Mouse (Mus musculus) mature B cell (primary cell): ENCODE data around the gene Trim52.
"Not testable (repeated sequence)": the region's sequence is repeated elsewhere in the genome, so short reads cannot be mapped to it uniquely, and the experiment has no call there.

ENCODE experiments used
- in situ Hi-C: fragments of 300-500 bp; cut with MboI; formaldehyde crosslinking; loops from 2 replicates; pipeline ENCODE4 v1.14.3; 2019

The Trim52 gene

GRCm38 (mm10) chr14:106105980-106106379 lies at the start of gene Trim52:
TSS of gene Trim52 (plus strand) at chr14:106106198.
- in situ Hi-C loops, result no loop called here

- in situ Hi-C loops, result no loop called here
These were observed 33.4 kb upstream of the Trim52 start for GRCm38 (mm10) chr14:106072608-106073007.

- in situ Hi-C loops, result no loop called here
These were observed 30.6 kb upstream of the Trim52 start for GRCm38 (mm10) chr14:106075181-106076064.

GRCm38 (mm10) chr14:106088480-106089037 lies 17.4 kb upstream of the Trim52 start:
- in situ Hi-C loops, result no loop called here

GRCm38 (mm10) chr14:106096816-106097215 lies 9.2 kb upstream of the Trim52 start:
- in situ Hi-C loops, result no loop called here

- in situ Hi-C loops, result no loop called here
These were observed 5.1 kb upstream of the Trim52 start for GRCm38 (mm10) chr14:106100858-106101257.

- in situ Hi-C loops, result no loop called here
These were observed 427 bp downstream of the Trim52 start for GRCm38 (mm10) chr14:106106425-106106824.

GRCm38 (mm10) chr14:106119371-106119770 lies 13.4 kb downstream of the Trim52 start:
- in situ Hi-C loops, result no loop called here

GRCm38 (mm10) chr14:106136272-106136671 lies 30.3 kb downstream of the Trim52 start:
- in situ Hi-C loops, result no loop called here

- in situ Hi-C loops, result no loop called here
These were observed 45.2 kb downstream of the Trim52 start for GRCm38 (mm10) chr14:106151188-106151587.

- in situ Hi-C loops, result no loop called here
These were observed 49.0 kb downstream of the Trim52 start for GRCm38 (mm10) chr14:106154879-106155576.

- in situ Hi-C loops, result no loop called here
These were observed 50.5 kb downstream of the Trim52 start for GRCm38 (mm10) chr14:106156533-106156932.

- in situ Hi-C loops, result no loop called here
These were observed 56.3 kb downstream of the Trim52 start for GRCm38 (mm10) chr14:106162331-106162730.

- in situ Hi-C loops, result no loop called here
These were observed 57.2 kb downstream of the Trim52 start for GRCm38 (mm10) chr14:106163196-106163595.

GRCm38 (mm10) chr14:106163933-106164332 lies 57.9 kb downstream of the Trim52 start:
- in situ Hi-C loops, result not testable (repeated sequence)

- in situ Hi-C loops, result no loop called here
These were observed 70.9 kb downstream of the Trim52 start for GRCm38 (mm10) chr14:106176879-106177278.

- in situ Hi-C loops, result no loop called here
These were observed 72.2 kb downstream of the Trim52 start for GRCm38 (mm10) chr14:106178245-106178644.

GRCm38 (mm10) chr14:106179102-106179727 lies 73.2 kb downstream of the Trim52 start:
- in situ Hi-C loops, result no loop called here

- in situ Hi-C loops, result no loop called here
These were observed 73.7 kb downstream of the Trim52 start for GRCm38 (mm10) chr14:106179728-106180125.

- in situ Hi-C loops, result no loop called here
These were observed 74.6 kb downstream of the Trim52 start for GRCm38 (mm10) chr14:106180616-106181015.

GRCm38 (mm10) chr14:106183985-106184384 lies 78.0 kb downstream of the Trim52 start:
- in situ Hi-C loops, result no loop called here
